Mouse (Mus musculus) stomach, postnatal 0 days (tissue): ENCODE measurements around the gene Mrpl34. TPM values are rescaled to one million over a fixed set of nuclear protein-coding genes. Genes with fewer than 3 reads are reported as not detected.

Experiments used
- ATAC-seq: fragments of 200-750 bp; cut with Nextera tagmentation; 2 replicates; pipeline ENCODE4 v1.8.0; 2017; ENCODE audit not compliant: low FRiP score, low TSS enrichment
- DNase-seq: peaks from one replicate; pipeline ENCODE4 v3.0.0-alpha.2; 2016; ENCODE audit warnings: low spot score
- H3K27ac ChIP-seq: fragments of 300-500 bp; sonication (generic); replicated peaks from 2 replicates; pipeline ENCODE4 v1.5.1; 2014; ENCODE audit warnings: mild to moderate bottlenecking, control low read depth
- H3K27me3 ChIP-seq: fragments of 300-500 bp; sonication (generic); 2 replicates; pipeline ENCODE4 v1.6.1; 2014; ENCODE audit warnings: low read length; ENCODE audit not compliant: control insufficient read depth, insufficient read depth
- H3K36me3 ChIP-seq: fragments of 300-500 bp; sonication (generic); 2 replicates; pipeline ENCODE4 v1.6.1; 2014; ENCODE audit warnings: low read length, mixed read lengths; ENCODE audit not compliant: control insufficient read depth, insufficient read depth
- H3K4me1 ChIP-seq: fragments of 300-500 bp; sonication (generic); replicated peaks from 2 replicates; pipeline ENCODE4 v1.6.1; 2014; ENCODE audit warnings: antibody characterized with exemption; ENCODE audit not compliant: control insufficient read depth, insufficient read depth
- H3K4me2 ChIP-seq: fragments of 300-500 bp; sonication (generic); replicated peaks from 2 replicates; pipeline ENCODE4 v1.6.1; 2014; ENCODE audit warnings: low read depth, mild to moderate bottlenecking, control low read depth, moderate library complexity
- H3K4me3 ChIP-seq: fragments of 300-500 bp; sonication (generic); 2 replicates; pipeline ENCODE4 v1.5.1; 2014; ENCODE audit warnings: low read depth, low read length, control low read depth
- H3K9ac ChIP-seq: fragments of 300-500 bp; sonication (generic); 2 replicates; pipeline ENCODE4 v1.6.1; 2014; ENCODE audit warnings: mild to moderate bottlenecking, low read length, control low read depth, mixed read lengths
- H3K9me3 ChIP-seq: fragments of 300-500 bp; sonication (generic); 2 replicates; pipeline ENCODE4 v1.6.1; 2016; ENCODE audit warnings: low read length; ENCODE audit not compliant: control insufficient read depth
- CTCF ChIP-seq: IDR thresholded peaks from 2 replicates; pipeline ENCODE4 v1.5.1; 2016; ENCODE audit warnings: antibody characterized with exemption, low read depth, mild to moderate bottlenecking, moderate library complexity
- EP300 ChIP-seq: optimal IDR thresholded peaks from 2 replicates; pipeline ENCODE3; 2016; ENCODE audit warnings: antibody characterized with exemption
- WGBS: fragments of 180-500 bp; shearing (Covaris S2); extraction: QIAGEN DNeasy Blood & Tissue Kit; methylation state at CpG from one replicate; pipeline ENCODE4 v1.1.7; 2014; 5-methylcytosine and 5-hydroxymethylcytosine counted together
- polyA plus RNA-seq: library from polyadenylated mRNA; unstranded; fragments of >200 nt; fragmentation: Nextera tagmentation; extraction: Ambion mirVana; gene quantifications from 2 replicates; pipeline ENCODE4 v1.2.1, GENCODE M21; 2015

Mrpl34 gene
- polyA plus RNA-seq, 1 experiment from 2014 or later = 137 TPM

- no peaks in the 10 kb centered on the region for H3K27me3 ChIP-seq
- peak overlapping the region; percentile 86 for H3K27ac ChIP-seq
- TF ChIP-seq CTCF (peak; percentile 34; the same call in 1 of the 2 replicates), EP300 (no peak)
- no peaks in the 10 kb centered on the region for H3K9me3 ChIP-seq
- peak overlapping the region; percentile 75 for H3K9ac ChIP-seq
- H3K36me3 ChIP-seq = peaks cover 6% of the 10 kb centered on the region; the same call in 1 of the 2 replicates
- peak overlapping the region; percentile 71 for H3K4me3 ChIP-seq
- peaks cover 9% of the 10 kb centered on the region for H3K4me1 ChIP-seq
- under 1% methylated on average over 22 of the region's 22 CpGs for WGBS
- DNase-seq (peak; percentile 90), ATAC-seq (peak; percentile 88)
- peak overlapping the region; percentile 98 for H3K4me2 ChIP-seq
Measured at GRCm38 (mm10) chr8:71488454-71488853, 23.7 kb downstream of the Mrpl34 start.

GRCm38 (mm10) chr8:71495039-71495438, 30.3 kb downstream of the Mrpl34 start:
- 13% methylated on average over 16 of the region's 16 CpGs for WGBS
- H3K9me3 ChIP-seq = no peaks in the 10 kb centered on the region
- H3K27ac ChIP-seq = peak overlapping the region; percentile 53
- no peaks in the 10 kb centered on the region for H3K27me3 ChIP-seq
- H3K4me2 ChIP-seq = peak overlapping the region; percentile 38
- peak; percentile 81 for TF ChIP-seq CTCF
- no peak for TF ChIP-seq EP300
- ATAC-seq = peak; percentile 75
- peaks cover 6% of the 10 kb centered on the region; the same call in 1 of the 2 replicates for H3K36me3 ChIP-seq
- DNase-seq = peak; percentile 84
- H3K4me1 ChIP-seq = no peaks in the 10 kb centered on the region; the same call in 1 of the 2 replicates
- no peak overlapping the region for H3K4me3 ChIP-seq
- H3K9ac ChIP-seq = no peak overlapping the region

DNA sequence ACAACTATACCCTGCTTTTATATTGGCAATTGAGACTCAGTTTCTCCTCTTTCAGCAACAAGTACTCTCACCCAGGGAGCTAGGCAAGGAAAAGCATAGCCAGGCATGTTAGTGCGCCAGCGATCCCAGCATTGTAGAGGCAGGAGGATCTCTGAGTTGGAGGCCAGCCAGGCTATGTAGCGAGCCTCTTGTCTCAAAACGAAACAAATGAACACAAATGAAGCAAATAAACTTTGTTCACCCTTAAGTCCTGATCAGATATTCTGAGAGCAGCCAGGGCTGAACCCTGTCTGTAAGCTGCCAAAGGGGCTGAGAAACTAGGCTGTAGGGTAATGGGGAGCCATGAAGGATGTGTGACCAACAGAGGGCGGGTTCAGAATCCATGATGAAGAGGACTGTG, 31.1 kb downstream of the Mrpl34 start:
- Histone ChIP-seq H3K4me1 (no peaks in the 10 kb centered on the region; the same call in 1 of the 2 replicates), H3K27ac (peak overlapping the region; percentile 61), H3K4me3 (no peak overlapping the region), H3K4me2 (no peak overlapping the region), H3K36me3 (peaks cover 6% of the 10 kb centered on the region; the same call in 1 of the 2 replicates), H3K9ac (no peak overlapping the region), H3K27me3 (no peaks in the 10 kb centered on the region), H3K9me3 (no peaks in the 10 kb centered on the region)
- ATAC-seq = no peak
- WGBS = 76% methylated on average over 5 of the region's 5 CpGs
- DNase-seq = no peak
- no peak for TF ChIP-seq CTCF
- TF ChIP-seq EP300 = no peak

GRCm38 (mm10) chr8:71496481-71496880, 31.7 kb downstream of the Mrpl34 start:
- peak; percentile 53; the same call in 1 of the 2 replicates for ATAC-seq
- peaks cover 6% of the 10 kb centered on the region; the same call in 1 of the 2 replicates for H3K36me3 ChIP-seq
- no peaks in the 10 kb centered on the region for H3K27me3 ChIP-seq
- no peaks in the 10 kb centered on the region for H3K9me3 ChIP-seq
- H3K9ac ChIP-seq = no peak overlapping the region; the same call in 1 of the 2 replicates
- peak; percentile 64 for DNase-seq
- peak overlapping the region; percentile 61 for H3K27ac ChIP-seq
- no peak overlapping the region for H3K4me2 ChIP-seq
- no peaks in the 10 kb centered on the region; the same call in 1 of the 2 replicates for H3K4me1 ChIP-seq
- H3K4me3 ChIP-seq = no peak overlapping the region
- TF ChIP-seq CTCF (peak; percentile 54), EP300 (no peak)
- 25% methylated on average over 11 of the region's 11 CpGs for WGBS

DNA sequence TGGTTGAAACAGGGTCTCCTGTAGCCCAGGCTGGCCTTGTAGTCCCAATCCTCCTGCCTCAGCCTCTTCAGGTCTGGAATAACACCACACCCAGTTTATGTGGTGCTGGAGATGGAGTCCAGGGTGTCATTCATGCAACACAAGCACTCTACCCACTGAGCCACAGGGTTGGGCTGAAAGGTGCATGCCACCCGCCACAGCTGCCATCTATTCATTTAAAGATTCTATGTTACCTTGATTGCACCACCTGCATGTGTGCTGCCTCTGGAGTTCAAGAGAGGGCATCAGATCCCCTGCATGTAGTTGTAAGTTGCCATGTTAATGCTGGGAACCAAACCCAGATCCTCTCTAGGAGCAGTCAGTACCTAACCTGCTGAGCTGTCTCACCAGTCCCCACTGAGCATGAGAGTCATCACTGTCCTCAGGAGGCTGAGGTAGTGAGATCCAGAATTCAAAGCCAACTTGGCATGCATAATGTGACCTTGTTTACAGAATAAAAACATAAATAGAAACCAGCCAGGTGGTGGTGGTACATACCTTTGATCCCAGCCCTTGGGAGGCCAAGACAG, 32.4 kb downstream of the Mrpl34 start:
- Histone ChIP-seq H3K27me3 (no peaks in the 10 kb centered on the region), H3K27ac (peak overlapping the region; percentile 61), H3K4me1 (no peaks in the 10 kb centered on the region; the same call in 1 of the 2 replicates), H3K9ac (no peak overlapping the region), H3K9me3 (no peaks in the 10 kb centered on the region), H3K4me2 (no peak overlapping the region), H3K36me3 (peaks cover 4% of the 10 kb centered on the region; the same call in 1 of the 2 replicates), H3K4me3 (no peak overlapping the region)
- DNase-seq = no peak
- 78% methylated on average over 1 of the region's 1 CpGs for WGBS
- TF ChIP-seq EP300 = no peak
- no peak for TF ChIP-seq CTCF
- no peak for ATAC-seq

- Histone ChIP-seq H3K9ac (peak overlapping the region; percentile 35; the same call in 1 of the 2 replicates), H3K27me3 (no peaks in the 10 kb centered on the region), H3K27ac (peak overlapping the region; percentile 65; the same call in 1 of the 2 replicates), H3K4me1 (no peaks in the 10 kb centered on the region; the same call in 1 of the 2 replicates), H3K4me2 (no peak overlapping the region), H3K4me3 (no peak overlapping the region), H3K9me3 (no peaks in the 10 kb centered on the region), H3K36me3 (no peaks in the 10 kb centered on the region)
- ATAC-seq (no peak), DNase-seq (no peak)
- no peak for TF ChIP-seq CTCF
- no peak for TF ChIP-seq EP300
- 22% methylated on average over 14 of the region's 15 CpGs for WGBS
Measured at GRCm38 (mm10) chr8:71497881-71498501, 33.2 kb downstream of the Mrpl34 start.
